Mouse (Mus musculus) WW6 (cell line): ENCODE measurements at regions not wholly inside any gene's neighbourhood (a gene's known extent, or its start where the extent isn't known, plus 50 kb on each side); places are given as distances from the start of the nearest gene placed in this dataset.

Source experiments
- DNase-seq: peaks from one replicate; pipeline ENCODE4 v3.0.0-alpha.2; 2013; ENCODE audit warnings: low read depth, low spot score

GRCm38 (mm10) chr8:79587258-79587657 lies 52.2 kb upstream of the Otud4 start:
- no peak for DNase-seq

GRCm38 (mm10) chr8:79584966-79585365 lies 54.5 kb upstream of the Otud4 start:
- peak; percentile 26 for DNase-seq

- no peak for DNase-seq
Measured at GRCm38 (mm10) chr8:79583326-79583725, 56.1 kb upstream of the Otud4 start.

- DNase-seq: no peak
Measured at GRCm38 (mm10) chr8:79582195-79582594, 57.2 kb upstream of the Otud4 start.

- DNase-seq: no peak
Measured at GRCm38 (mm10) chr8:79576086-79576485, 63.3 kb upstream of the Otud4 start.

GRCm38 (mm10) chr8:79575175-79575734 lies 64.2 kb upstream of the Otud4 start:
- DNase-seq: no peak

GRCm38 (mm10) chr8:79573491-79573890 lies 65.9 kb upstream of the Otud4 start:
- DNase-seq: no peak

- no peak for DNase-seq
Measured at GRCm38 (mm10) chr8:79572526-79572925, 66.9 kb upstream of the Otud4 start.

- DNase-seq: no peak
Measured at GRCm38 (mm10) chr8:79563101-79563500, 76.3 kb upstream of the Otud4 start.

- peak; percentile 38 for DNase-seq
Measured at GRCm38 (mm10) chr8:79562669-79563068, 76.7 kb upstream of the Otud4 start.

GRCm38 (mm10) chr8:79562071-79562581 lies 77.3 kb upstream of the Otud4 start:
- DNase-seq: no peak

- DNase-seq: no peak
Measured at GRCm38 (mm10) chr8:79561269-79562063, 78.0 kb upstream of the Otud4 start.

GRCm38 (mm10) chr8:79559516-79559915 lies 79.9 kb upstream of the Otud4 start:
- no peak for DNase-seq

GRCm38 (mm10) chr8:79554311-79554710 lies 85.1 kb upstream of the Otud4 start:
- no peak for DNase-seq

- DNase-seq: no peak
Measured at GRCm38 (mm10) chr8:79550151-79550550, 89.3 kb upstream of the Otud4 start.

GRCm38 (mm10) chr8:79548156-79548555 lies 91.3 kb upstream of the Otud4 start:
- DNase-seq: no peak

GRCm38 (mm10) chr8:79545866-79546373 lies 93.5 kb upstream of the Otud4 start:
- DNase-seq: peak; percentile 24

GRCm38 (mm10) chr8:79542461-79542860 lies 97.0 kb upstream of the Otud4 start:
- no peak for DNase-seq

GRCm38 (mm10) chr8:79540053-79540452 lies 99.4 kb upstream of the Otud4 start:
- no peak for DNase-seq

GRCm38 (mm10) chr8:79534271-79534889 lies 105.0 kb upstream of the Otud4 start:
- no peak for DNase-seq

GRCm38 (mm10) chr8:79529556-79529955 lies 109.9 kb upstream of the Otud4 start:
- peak; percentile 34 for DNase-seq

GRCm38 (mm10) chr8:79522040-79522439 lies 117.4 kb upstream of the Otud4 start:
- no peak for DNase-seq
